Mouse (Mus musculus): ENCODE measurements around the gene Kcnq2.

DNA sequence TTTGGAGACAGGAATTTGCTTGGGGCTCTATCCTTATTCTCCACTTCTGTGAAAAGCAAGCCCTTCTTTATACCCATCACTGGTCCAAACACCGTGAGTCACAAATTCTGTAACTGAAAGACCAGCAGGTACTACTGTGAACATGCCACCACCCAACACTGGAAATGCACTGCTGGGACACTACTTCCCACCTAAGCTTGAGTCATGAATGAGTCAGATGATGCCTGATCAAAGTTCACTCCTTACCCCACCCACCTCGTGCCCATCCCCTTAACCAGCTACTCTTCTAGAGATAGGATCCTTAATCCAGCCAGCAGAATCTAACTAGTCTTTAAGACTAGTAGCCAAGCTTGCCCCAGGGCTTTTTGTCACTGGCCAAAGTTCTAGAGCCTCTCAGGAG, 35.0 kb downstream of the Kcnq2 start:
- TF ChIP-seq EP300 (IDR thresholded peaks at IDR 0.05; ENCODE audit: low read depth) (no peak), CTCF (IDR thresholded peaks at IDR 0.05; ENCODE audit: low read depth) (no peak)

All from heart, postnatal 0 days (tissue).